In genomic region chr8:110969910-110970770, GRCm38 (mm10) we compare ENCODE assay signal across 8 mouse cellular contexts. TPM values are rescaled to one million over a fixed set of nuclear protein-coding genes. Genes with fewer than 3 reads are reported as not detected.
DNase-seq lines count a peak whose midpoint lies in the region; ATAC-seq lines count a peak whose summit lies in the region.

No protein-coding gene starts in this region.

- peak overlapping the region; percentile 66 for H3K4me3 ChIP-seq in macrophage (ENCODE audit: inconsistent target)

- H3K79me2 ChIP-seq in macrophage (ENCODE audit: inconsistent target): no peaks in the 10 kb centered on the region

- 9% methylated on average over 45 of the region's 45 CpGs for WGBS in macrophage (ENCODE audit: missing documents)

- DNase-seq in adrenal gland, postnatal 10 days: peak; percentile 94
- DNase-seq in embryo, embryonic 11.5 days (ENCODE audit: low read depth, low spot score): peak; percentile 85
- peak; percentile 64 to 74 for DNase-seq in gastrocnemius, postnatal 36 days
- peak; percentile 84 to 93 for DNase-seq in left cerebral cortex, adult 8-10 months (ENCODE audit: low spot score in 2 of 2)
- DNase-seq in retina, postnatal 1 day: peak; percentile 97
- DNase-seq in thymus, postnatal 36 days: peak; percentile 84 to 90

- peak; percentile 97 for ATAC-seq in inflammation-experienced regulatory T-cells, adult 6 months

- intact Hi-C loops in gastrocnemius, postnatal 36 days (cut with DNase I): loop anchor here (5.0 kb wide), 1 partner anchor 63 kb away; no protein-coding TSS in a partner anchor

- H3K27ac ChIP-seq in macrophage: no peak overlapping the region

- H3K36me3 ChIP-seq in macrophage (ENCODE audit: inconsistent target): 0 out of 2 replicates have a peak, but pooled peaks cover 10% of the 10 kb centered on the region

RNA-seq across cellular contexts. Expression of gene Ddx19a, which starts 27.5 kb away (rescaled TPM):
- 10 to 100 TPM; 47.6 to 50.1 TPM for total RNA-seq in adrenal gland, postnatal 10 days (2021)
- 10 to 100 TPM; 23.2 to 28.6 TPM for total RNA-seq in gastrocnemius, postnatal 36 days (2021)
- 10 to 100 TPM; 16.3 to 18.2 (median 17.2) TPM for polyA plus RNA-seq in inflammation-experienced regulatory T-cells, adult 6 months (2017; shearing (Covaris generic))
- total RNA-seq in left cerebral cortex, adult 8-10 months (2022): 10 to 100 TPM; 24.6 to 27.5 (median 26.4) TPM
- 10 to 100 TPM in 19 of 26 experiments, 1 to 10 TPM in 7; 3.3 to 26.7 (median 15.7) TPM for total RNA-seq in macrophage (2018; cell fraction: chromatin; rRNA removed)
- 10 to 100 TPM; 26.9 to 38.5 (median 31.9) TPM for total RNA-seq in macrophage (2018; cell fraction: cytosol; rRNA removed)
- total RNA-seq in macrophage (2018; cell fraction: nucleus; rRNA removed): 10 to 100 TPM in 23 of 26 experiments, 1 to 10 TPM in 3; 7.4 to 28.1 (median 13.8) TPM
- polyA plus RNA-seq in macrophage (2018): 29.5 to 44.2 TPM (median 44.0 TPM) in 3 replicates

RNA-seq across cellular contexts. Expression of gene St3gal2, which starts 50.4 kb away (rescaled TPM):
- 10 to 100 TPM; 23.6 to 26.6 TPM for total RNA-seq in adrenal gland, postnatal 10 days (2021)
- 10 to 100 TPM; 47.1 to 48.8 TPM for total RNA-seq in gastrocnemius, postnatal 36 days (2021)
- 10 to 100 TPM in 1 of 3 experiments, 1 to 10 TPM in 2; 8.7 to 10.2 (median 8.9) TPM for polyA plus RNA-seq in inflammation-experienced regulatory T-cells, adult 6 months (2017; shearing (Covaris generic))
- total RNA-seq in left cerebral cortex, adult 8-10 months (2022): 10 to 100 TPM; 87.8 to 95.6 (median 94.6) TPM
- total RNA-seq in macrophage (2018; cell fraction: chromatin; rRNA removed): 10 to 100 TPM in 6 of 26 experiments, 1 to 10 TPM in 18, under 1 TPM in 2; 0.75 to 16.6 (median 7.2) TPM
- total RNA-seq in macrophage (2018; cell fraction: cytosol; rRNA removed): 10 to 100 TPM in 13 of 26 experiments, 1 to 10 TPM in 13; 5.5 to 18.8 (median 10.5) TPM
- total RNA-seq in macrophage (2018; cell fraction: nucleus; rRNA removed): 10 to 100 TPM in 13 of 26 experiments, 1 to 10 TPM in 13; 5.3 to 20.5 (median 9.8) TPM
- polyA plus RNA-seq in macrophage (2018): 9.6 to 11.1 TPM (median 11.0 TPM) in 3 replicates
